Mouse (Mus musculus): ENCODE data around the gene Iqschfp. TPM values are rescaled to one million over a fixed set of nuclear protein-coding genes. Genes with fewer than 3 reads are reported as not detected.

The Iqschfp gene
- polyA plus RNA-seq, 1 experiment, result 10.6 TPM

DNA sequence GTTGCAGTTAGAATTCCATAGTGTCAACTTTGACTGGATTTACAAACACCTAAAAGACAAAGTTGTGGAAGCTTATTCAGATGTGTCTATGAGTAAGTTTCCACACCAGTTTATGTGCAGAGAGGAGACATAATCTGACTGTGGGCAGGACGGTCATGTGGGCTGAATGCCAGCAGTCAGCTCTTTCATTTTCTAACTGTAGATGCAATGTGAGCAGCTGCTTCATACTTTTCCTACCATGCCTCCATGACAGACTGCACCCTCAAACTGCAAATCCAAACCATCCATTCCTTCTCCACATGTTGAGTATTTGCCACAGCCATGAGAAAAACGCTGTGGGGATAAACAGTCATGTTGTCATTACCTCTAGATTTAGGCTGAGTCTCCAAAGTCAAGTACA lies 528.9 kb downstream of the Iqschfp start:
- no peaks in the 10 kb centered on the region for H3K4me1 ChIP-seq (ENCODE audit: control insufficient read depth, insufficient read depth, low read length)
- no peak overlapping the region for H3K4me3 ChIP-seq (ENCODE audit: insufficient read depth, low read length)
- TF ChIP-seq POLR2A (IDR thresholded peaks at IDR 0.05; ENCODE audit: extremely low read depth, insufficient read depth, low read length) (no peak), CTCF (IDR thresholded peaks at IDR 0.05; ENCODE audit: extremely low read depth, insufficient read depth, low read length) (no peak)
- no peak overlapping the region for H3K27ac ChIP-seq (ENCODE audit: insufficient read depth, low read length)

DNA sequence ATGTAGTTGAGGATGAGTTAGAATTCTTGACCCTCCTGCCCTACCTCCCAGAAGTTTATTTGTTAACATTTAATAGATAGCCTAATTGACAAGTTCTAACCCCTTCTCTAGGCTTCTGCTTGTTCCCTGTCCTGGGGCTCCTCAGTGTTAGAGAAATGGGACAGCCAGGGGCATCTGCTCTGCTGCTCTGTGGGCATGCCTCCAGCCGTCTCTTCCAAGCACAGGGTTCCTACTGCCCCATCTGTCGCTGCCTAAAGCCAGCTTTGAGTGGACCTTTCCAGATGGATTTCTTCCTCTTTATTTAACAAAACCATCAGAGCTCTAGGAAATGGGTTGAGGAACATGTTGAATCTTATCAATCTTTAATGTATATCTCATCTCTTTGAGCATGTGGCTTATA lies 529.8 kb downstream of the Iqschfp start:
- H3K27ac ChIP-seq (ENCODE audit: insufficient read depth, low read length), result no peak overlapping the region
- TF ChIP-seq POLR2A (IDR thresholded peaks at IDR 0.05; ENCODE audit: extremely low read depth, insufficient read depth, low read length) (no peak), CTCF (IDR thresholded peaks at IDR 0.05; ENCODE audit: extremely low read depth, insufficient read depth, low read length) (no peak)
- no peak overlapping the region for H3K4me3 ChIP-seq (ENCODE audit: insufficient read depth, low read length)
- no peaks in the 10 kb centered on the region for H3K4me1 ChIP-seq (ENCODE audit: control insufficient read depth, insufficient read depth, low read length)

DNA sequence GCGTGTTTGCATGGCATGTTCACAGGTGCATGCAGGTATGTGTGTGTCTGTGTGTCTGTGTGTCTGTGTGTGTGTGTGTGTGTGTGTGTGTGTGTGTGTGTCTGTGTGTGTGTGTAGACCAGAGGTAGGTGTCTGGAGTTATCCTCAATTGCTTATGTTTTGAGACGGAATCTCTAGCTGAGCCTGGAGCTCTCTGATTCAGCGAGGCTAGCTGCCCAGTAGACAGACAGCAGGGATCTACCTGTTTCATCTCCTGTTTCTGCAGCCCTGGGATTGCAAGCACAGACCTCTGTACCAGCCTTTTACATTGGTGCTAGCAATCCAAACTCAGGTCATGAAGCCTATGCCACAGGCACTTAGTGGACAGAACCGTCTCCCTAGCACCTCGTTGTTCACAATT lies 536.0 kb downstream of the Iqschfp start:
- no peaks in the 10 kb centered on the region for H3K4me1 ChIP-seq (ENCODE audit: control insufficient read depth, insufficient read depth, low read length)
- TF ChIP-seq POLR2A (IDR thresholded peaks at IDR 0.05; ENCODE audit: extremely low read depth, insufficient read depth, low read length), result no peak
- no peak overlapping the region for H3K4me3 ChIP-seq (ENCODE audit: insufficient read depth, low read length)
- no peak overlapping the region for H3K27ac ChIP-seq (ENCODE audit: insufficient read depth, low read length)

DNA sequence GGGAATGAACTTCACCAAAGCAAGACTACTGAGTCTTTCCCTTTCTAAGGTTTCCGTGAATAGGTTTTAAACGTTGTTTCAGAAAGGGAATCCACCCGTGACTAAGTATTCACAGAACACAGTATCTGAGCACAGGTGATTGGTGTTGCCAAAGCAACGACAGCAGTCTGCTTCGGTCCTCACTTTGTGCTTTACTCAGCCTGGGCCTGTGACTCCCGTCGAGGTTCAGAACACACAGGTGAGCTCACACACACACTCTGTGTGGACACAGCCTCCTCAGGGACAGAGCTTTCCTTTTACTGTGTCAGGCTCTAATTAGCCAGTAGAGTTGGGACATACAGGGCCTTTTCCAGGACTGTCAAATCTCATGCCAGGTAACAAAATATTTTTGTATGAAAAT lies 542.4 kb downstream of the Iqschfp start:
- TF ChIP-seq POLR2A (IDR thresholded peaks at IDR 0.05; ENCODE audit: extremely low read depth, insufficient read depth, low read length) (no peak), CTCF (IDR thresholded peaks at IDR 0.05; ENCODE audit: extremely low read depth, insufficient read depth, low read length) (no peak)

DNA sequence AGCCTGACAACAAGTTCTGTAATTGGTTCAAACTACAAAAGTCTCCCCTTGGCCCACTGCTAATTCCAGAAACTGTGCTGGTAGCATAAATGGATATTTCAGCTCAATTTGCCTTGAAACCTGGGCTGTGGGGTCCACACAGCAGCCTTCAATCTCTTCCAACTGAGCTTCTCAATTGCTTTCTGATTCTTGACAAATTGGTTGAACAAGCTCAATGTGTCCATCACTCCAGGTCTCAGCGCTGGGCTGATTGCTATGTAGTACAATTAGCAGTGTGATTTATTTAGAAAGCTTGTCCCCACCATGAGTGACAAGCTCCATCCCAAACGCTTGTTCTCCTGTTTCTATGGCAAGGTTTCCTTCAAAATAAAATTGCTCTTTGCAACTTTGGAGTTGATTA lies 542.9 kb downstream of the Iqschfp start:
- TF ChIP-seq CTCF (IDR thresholded peaks at IDR 0.05; ENCODE audit: extremely low read depth, insufficient read depth, low read length) (no peak), POLR2A (IDR thresholded peaks at IDR 0.05; ENCODE audit: extremely low read depth, insufficient read depth, low read length) (no peak)
- Histone ChIP-seq H3K4me1 (ENCODE audit: control insufficient read depth, insufficient read depth, low read length) (no peaks in the 10 kb centered on the region), H3K4me3 (ENCODE audit: insufficient read depth, low read length) (no peak overlapping the region), H3K27ac (ENCODE audit: insufficient read depth, low read length) (no peak overlapping the region)

More for the DNA sequence above, 542.4 kb downstream of the Iqschfp start:
- Histone ChIP-seq H3K27ac (ENCODE audit: insufficient read depth, low read length) (no peak overlapping the region), H3K4me3 (ENCODE audit: insufficient read depth, low read length) (no peak overlapping the region), H3K4me1 (ENCODE audit: control insufficient read depth, insufficient read depth, low read length) (no peaks in the 10 kb centered on the region)

DNA sequence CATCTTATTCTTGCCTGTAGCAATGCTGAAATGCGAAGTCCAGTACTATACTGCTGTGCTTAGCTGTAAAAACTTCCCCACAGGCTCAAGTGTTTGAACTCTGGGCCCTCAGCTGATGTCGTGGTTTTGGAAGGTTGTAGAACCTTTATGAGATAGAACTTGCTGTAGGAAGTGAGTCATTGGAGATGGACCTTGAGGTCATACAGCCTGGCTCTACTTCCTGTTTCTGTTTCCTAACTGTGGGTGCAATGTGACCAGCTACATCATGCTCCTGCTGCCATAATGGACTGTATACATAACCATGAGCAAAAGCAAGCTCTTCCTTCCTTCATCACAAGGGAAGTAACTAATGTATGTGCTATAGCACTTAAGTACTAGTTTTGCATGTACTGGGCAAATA lies 556.4 kb downstream of the Iqschfp start:
- H3K4me1 ChIP-seq (ENCODE audit: control insufficient read depth, insufficient read depth, low read length), result no peaks in the 10 kb centered on the region; the same call in 1 of the 2 replicates
- TF ChIP-seq POLR2A (IDR thresholded peaks at IDR 0.05; ENCODE audit: extremely low read depth, insufficient read depth, low read length), result no peak
- TF ChIP-seq CTCF (IDR thresholded peaks at IDR 0.05; ENCODE audit: extremely low read depth, insufficient read depth, low read length), result no peak
- no peak overlapping the region for H3K27ac ChIP-seq (ENCODE audit: insufficient read depth, low read length)
- no peak overlapping the region for H3K4me3 ChIP-seq (ENCODE audit: insufficient read depth, low read length)

DNA sequence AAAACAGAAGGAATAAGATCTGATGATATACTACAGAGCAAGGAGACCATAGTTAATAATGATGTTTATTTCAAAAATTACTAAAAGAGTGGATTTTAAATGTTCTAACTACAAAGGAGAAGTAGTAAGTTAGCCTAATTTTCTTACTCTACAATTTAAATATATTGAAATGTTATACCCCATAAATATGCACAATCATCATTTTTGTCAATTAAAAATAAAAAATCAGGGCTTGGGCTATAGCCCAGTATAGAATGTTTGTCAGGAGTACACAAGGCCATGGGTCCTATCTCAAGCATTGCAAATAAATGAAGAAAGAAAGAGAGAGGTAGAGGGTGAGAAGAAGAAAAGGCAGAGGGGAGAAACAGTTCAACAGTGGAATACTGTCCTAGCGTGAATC lies 559.6 kb downstream of the Iqschfp start:
- H3K27ac ChIP-seq (ENCODE audit: insufficient read depth, low read length), result no peak overlapping the region
- TF ChIP-seq CTCF (IDR thresholded peaks at IDR 0.05; ENCODE audit: extremely low read depth, insufficient read depth, low read length), result no peak
- no peak for TF ChIP-seq POLR2A (IDR thresholded peaks at IDR 0.05; ENCODE audit: extremely low read depth, insufficient read depth, low read length)
- H3K4me1 ChIP-seq (ENCODE audit: control insufficient read depth, insufficient read depth, low read length), result no peaks in the 10 kb centered on the region; the same call in 1 of the 2 replicates
- no peak overlapping the region for H3K4me3 ChIP-seq (ENCODE audit: insufficient read depth, low read length)

DNA sequence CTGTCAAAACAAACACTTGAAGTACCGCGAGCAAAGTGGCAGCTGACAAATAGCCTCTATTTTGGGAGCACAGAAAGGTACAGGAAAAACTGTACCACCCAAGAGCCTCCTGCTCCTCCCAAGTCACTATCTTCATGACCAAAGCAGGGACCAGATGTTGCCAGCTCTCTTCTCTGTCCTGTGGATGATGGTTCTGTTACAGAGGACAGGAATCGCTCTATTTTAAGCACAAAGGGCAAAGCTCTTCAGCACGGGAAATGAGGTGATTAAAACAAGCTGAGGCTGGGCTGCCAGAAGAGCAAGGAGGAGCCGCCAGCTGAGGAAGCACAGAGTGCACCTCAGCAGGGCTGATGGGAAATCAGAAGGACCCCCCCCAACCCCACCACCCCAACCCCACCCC lies 561.2 kb downstream of the Iqschfp start:
- no peak overlapping the region for H3K4me3 ChIP-seq (ENCODE audit: insufficient read depth, low read length)
- TF ChIP-seq CTCF (IDR thresholded peaks at IDR 0.05; ENCODE audit: extremely low read depth, insufficient read depth, low read length) (no peak), POLR2A (IDR thresholded peaks at IDR 0.05; ENCODE audit: extremely low read depth, insufficient read depth, low read length) (no peak)
- H3K27ac ChIP-seq (ENCODE audit: insufficient read depth, low read length), result no peak overlapping the region
- H3K4me1 ChIP-seq (ENCODE audit: control insufficient read depth, insufficient read depth, low read length), result no peaks in the 10 kb centered on the region; the same call in 1 of the 2 replicates

DNA sequence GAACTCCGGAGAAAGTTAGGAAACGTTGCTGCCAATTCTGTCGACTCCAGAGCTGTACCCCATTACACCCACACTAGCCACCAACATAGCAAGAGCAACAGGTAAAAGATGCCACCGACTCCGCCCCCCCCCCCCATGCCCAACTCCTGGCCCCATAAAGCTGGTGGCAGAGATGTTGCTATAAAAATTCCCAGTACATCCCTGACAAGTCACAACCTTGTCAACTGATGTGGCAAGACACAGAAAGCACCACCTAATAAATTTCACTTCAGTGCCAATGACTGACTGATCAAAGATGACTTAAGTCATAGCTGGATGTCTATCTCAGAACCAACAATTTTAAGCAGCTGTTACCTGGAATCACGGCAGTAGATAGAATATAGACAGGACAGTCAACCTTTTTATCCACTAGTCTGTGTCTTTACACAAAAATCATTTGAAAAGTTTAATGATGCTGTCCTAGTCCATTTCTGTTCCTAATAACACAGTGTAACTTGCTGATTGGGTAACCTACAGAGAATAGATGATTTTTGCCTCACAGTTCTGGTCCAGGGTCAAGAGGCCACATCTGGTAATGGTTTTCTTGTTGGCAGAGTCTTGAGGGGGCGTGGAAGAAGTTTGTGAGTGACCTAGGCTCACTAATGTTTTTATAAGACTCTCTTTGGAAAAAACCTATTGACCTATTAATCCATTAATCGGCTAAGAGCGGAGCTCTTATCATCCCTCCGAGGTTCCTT lies 561.9 kb downstream of the Iqschfp start:
- Histone ChIP-seq H3K4me1 (ENCODE audit: control insufficient read depth, insufficient read depth, low read length) (no peaks in the 10 kb centered on the region; the same call in 1 of the 2 replicates), H3K27ac (ENCODE audit: insufficient read depth, low read length) (no peak overlapping the region), H3K4me3 (ENCODE audit: insufficient read depth, low read length) (no peak overlapping the region)
- TF ChIP-seq POLR2A (IDR thresholded peaks at IDR 0.05; ENCODE audit: extremely low read depth, insufficient read depth, low read length), result no peak
- no peak for TF ChIP-seq CTCF (IDR thresholded peaks at IDR 0.05; ENCODE audit: extremely low read depth, insufficient read depth, low read length)

DNA sequence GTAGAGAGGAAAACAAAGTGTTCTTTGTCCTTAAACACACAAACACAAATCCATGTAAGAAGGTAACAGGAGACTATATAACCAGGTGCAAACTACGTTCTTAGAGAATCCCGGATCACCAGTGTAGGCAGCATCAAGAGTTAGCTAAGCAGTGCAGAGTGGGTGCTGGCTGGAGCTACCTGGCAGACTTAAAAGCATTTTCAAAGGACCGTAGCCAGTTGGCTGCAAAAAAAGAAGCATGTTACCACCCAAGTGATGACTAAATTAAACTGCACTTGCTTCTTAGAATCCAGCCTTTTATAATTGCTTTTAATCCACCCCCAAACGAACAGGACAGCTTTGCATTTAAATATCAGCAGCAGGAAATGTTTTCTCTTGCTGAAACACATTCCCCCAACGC lies 574.6 kb downstream of the Iqschfp start:
- Histone ChIP-seq H3K27ac (ENCODE audit: insufficient read depth, low read length) (no peak overlapping the region), H3K4me1 (ENCODE audit: control insufficient read depth, insufficient read depth, low read length) (no peaks in the 10 kb centered on the region), H3K4me3 (ENCODE audit: insufficient read depth, low read length) (no peak overlapping the region)
- no peak for TF ChIP-seq POLR2A (IDR thresholded peaks at IDR 0.05; ENCODE audit: extremely low read depth, insufficient read depth, low read length)
- no peak for TF ChIP-seq CTCF (IDR thresholded peaks at IDR 0.05; ENCODE audit: extremely low read depth, insufficient read depth, low read length)

All from cortical plate, adult 2 months (tissue).